Mouse (Mus musculus): Measurements from ENCODE around the gene Apoc2.

Gene Apoc2

GRCm38 (mm10) chr7:19628536-19629360 is 49.0 kb downstream of the Apoc2 start:
- DNase-seq (ENCODE audit: low spot score in 2 of 2), result peak; percentile 92 to 93

- no peak for DNase-seq (ENCODE audit: low spot score in 2 of 2)
Measured at GRCm38 (mm10) chr7:19628192-19628535, 49.6 kb downstream of the Apoc2 start.

GRCm38 (mm10) chr7:19627721-19628120 is 50.0 kb downstream of the Apoc2 start:
- DNase-seq (ENCODE audit: low spot score in 2 of 2), result no peak

- no peak for DNase-seq (ENCODE audit: low spot score in 2 of 2)
Measured at GRCm38 (mm10) chr7:19623433-19623832, 54.3 kb downstream of the Apoc2 start.

GRCm38 (mm10) chr7:19622241-19622640 is 55.5 kb downstream of the Apoc2 start:
- no peak for DNase-seq (ENCODE audit: low spot score in 2 of 2)

All from right cerebral cortex, postnatal 10 days (tissue).